Mouse (Mus musculus) liver, embryonic 15.5 days (tissue): ENCODE measurements around the gene Clpp. TPM values are rescaled to one million over a fixed set of nuclear protein-coding genes. Genes with fewer than 3 reads are reported as not detected.

Experiments used
- ATAC-seq: fragments of 200-750 bp; cut with Nextera tagmentation; 2 replicates; pipeline ENCODE4 v1.8.0; 2017; ENCODE audit warnings: moderate number of reproducible peaks, mild to moderate bottlenecking, moderate library complexity; ENCODE audit not compliant: insufficient read depth
- H3K27ac ChIP-seq: fragments of 300-500 bp; sonication (generic); replicated peaks from 2 replicates; pipeline ENCODE4 v1.5.1; 2015; ENCODE audit warnings: mild to moderate bottlenecking, inconsistent platforms
- H3K27me3 ChIP-seq: fragments of 300-500 bp; sonication (generic); 2 replicates; pipeline ENCODE4 v1.6.1; 2015; ENCODE audit warnings: mild to moderate bottlenecking, inconsistent platforms
- H3K36me3 ChIP-seq: fragments of 300-500 bp; sonication (generic); replicated peaks from 2 replicates; pipeline ENCODE4 v1.6.1; 2015; ENCODE audit warnings: moderate library complexity, mild to moderate bottlenecking, inconsistent platforms
- H3K4me1 ChIP-seq: fragments of 300-500 bp; sonication (generic); replicated peaks from 2 replicates; pipeline ENCODE4 v1.6.1; 2015; ENCODE audit warnings: inconsistent platforms
- H3K4me2 ChIP-seq: fragments of 300-500 bp; sonication (generic); 2 replicates; pipeline ENCODE4 v1.6.1; 2015; ENCODE audit warnings: moderate library complexity, mild to moderate bottlenecking, inconsistent platforms
- H3K4me3 ChIP-seq: fragments of 300-500 bp; sonication (generic); replicated peaks from 2 replicates; pipeline ENCODE4 v1.5.1; 2015; ENCODE audit warnings: mild to moderate bottlenecking, inconsistent platforms
- H3K9ac ChIP-seq: fragments of 300-500 bp; sonication (generic); 2 replicates; pipeline ENCODE4 v1.6.1; 2015; ENCODE audit warnings: moderate library complexity, mild to moderate bottlenecking, inconsistent platforms
- H3K9me3 ChIP-seq: fragments of 300-500 bp; sonication (generic); replicated peaks from 2 replicates; pipeline ENCODE4 v1.6.1; 2016; ENCODE audit warnings: inconsistent platforms
- WGBS: fragments of 180-500 bp; shearing (Covaris S2); methylation state at CpG from one replicate; pipeline ENCODE4 v1.1.7; 2015; ENCODE audit warnings: mixed read lengths; ENCODE audit not compliant: insufficient replicate concordance; 5-methylcytosine and 5-hydroxymethylcytosine counted together
- polyA plus RNA-seq: library from polyadenylated mRNA; unstranded; fragments of >200 nt; fragmentation: Nextera tagmentation; extraction: Ambion mirVana; gene quantifications from 2 replicates; pipeline ENCODE4 v1.2.1, GENCODE M21; 2015

Gene Clpp
- polyA plus RNA-seq, 1 experiment from 2014 or later: 67.8 TPM

DNA sequence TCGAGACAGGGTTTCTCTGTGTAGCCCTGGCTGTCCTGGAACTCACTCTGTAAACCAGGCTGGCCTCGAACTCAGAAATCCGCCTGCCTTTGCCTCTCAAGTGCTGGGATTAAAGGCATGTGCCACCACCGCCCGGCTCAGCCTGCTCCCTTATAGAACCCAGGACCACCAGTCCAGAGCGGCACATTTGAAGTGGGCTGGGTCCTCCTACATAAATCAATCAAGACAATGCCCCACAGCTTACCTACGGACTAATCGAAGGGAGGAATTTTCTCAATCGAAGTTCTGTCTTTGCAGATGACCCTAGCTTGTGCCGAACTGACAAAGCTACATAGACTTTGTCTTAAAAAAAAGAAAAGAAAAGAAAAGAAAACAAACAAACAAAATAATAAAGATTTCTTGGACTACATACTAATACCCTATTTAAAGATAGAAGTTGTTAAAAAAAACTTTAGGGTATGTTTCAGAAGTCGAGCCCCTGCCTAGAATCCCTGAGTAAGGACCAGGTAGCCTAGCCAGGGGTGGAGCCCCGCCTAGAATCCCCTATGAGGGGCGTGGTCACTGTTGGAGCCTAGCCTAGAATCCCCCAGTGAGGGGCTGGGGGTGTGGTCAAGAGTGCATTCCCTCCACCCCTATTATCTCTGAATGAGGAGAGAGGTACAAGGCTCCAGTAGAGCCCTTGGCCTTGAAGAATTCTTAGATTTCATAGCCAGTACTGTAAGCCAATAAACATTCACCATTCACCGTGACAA is 16.0 kb upstream of the Clpp start:
- Histone ChIP-seq H3K4me3 (no peak overlapping the region), H3K4me1 (peaks cover 4% of the 10 kb centered on the region; the same call in 1 of the 2 replicates), H3K27ac (no peak overlapping the region), H3K9ac (no peak overlapping the region), H3K36me3 (no peaks in the 10 kb centered on the region), H3K9me3 (no peaks in the 10 kb centered on the region), H3K4me2 (no peak overlapping the region), H3K27me3 (peaks cover 24% of the 10 kb centered on the region)
- ATAC-seq: no peak
- WGBS: 60% methylated on average over 14 of the region's 14 CpGs

DNA sequence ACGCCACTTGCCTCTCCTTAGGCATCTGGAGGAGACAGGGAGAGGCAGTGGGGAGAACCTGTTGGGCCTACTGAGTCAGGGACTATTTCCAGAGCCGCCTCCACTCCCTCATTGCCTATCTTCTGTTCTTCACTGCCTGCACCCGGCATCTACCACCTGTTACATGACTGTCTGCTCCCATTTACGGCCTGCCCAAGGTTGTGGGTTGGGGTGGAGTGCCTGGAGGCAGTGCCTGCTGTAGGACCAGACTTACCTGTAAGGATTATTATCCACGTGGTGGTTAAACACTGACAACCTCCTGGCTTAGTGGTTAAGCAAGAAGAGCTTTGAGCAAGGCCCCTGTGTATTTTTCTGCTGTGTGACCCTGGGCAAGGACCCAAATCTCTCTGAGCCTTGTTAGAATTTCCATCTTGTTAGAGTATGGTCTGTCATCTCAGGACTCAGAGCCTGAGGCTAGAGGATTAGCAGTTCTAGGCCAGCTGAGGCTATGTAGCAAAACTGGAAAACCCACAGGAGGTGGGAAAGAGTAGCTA is 15.3 kb upstream of the Clpp start:
- ATAC-seq: no peak
- Histone ChIP-seq H3K27ac (no peak overlapping the region), H3K4me1 (peaks cover 7% of the 10 kb centered on the region; the same call in 1 of the 2 replicates), H3K36me3 (no peaks in the 10 kb centered on the region), H3K4me3 (no peak overlapping the region), H3K9ac (no peak overlapping the region), H3K4me2 (no peak overlapping the region), H3K9me3 (no peaks in the 10 kb centered on the region), H3K27me3 (peaks cover 18% of the 10 kb centered on the region)
- WGBS: 56% methylated on average over 5 of the region's 5 CpGs

DNA sequence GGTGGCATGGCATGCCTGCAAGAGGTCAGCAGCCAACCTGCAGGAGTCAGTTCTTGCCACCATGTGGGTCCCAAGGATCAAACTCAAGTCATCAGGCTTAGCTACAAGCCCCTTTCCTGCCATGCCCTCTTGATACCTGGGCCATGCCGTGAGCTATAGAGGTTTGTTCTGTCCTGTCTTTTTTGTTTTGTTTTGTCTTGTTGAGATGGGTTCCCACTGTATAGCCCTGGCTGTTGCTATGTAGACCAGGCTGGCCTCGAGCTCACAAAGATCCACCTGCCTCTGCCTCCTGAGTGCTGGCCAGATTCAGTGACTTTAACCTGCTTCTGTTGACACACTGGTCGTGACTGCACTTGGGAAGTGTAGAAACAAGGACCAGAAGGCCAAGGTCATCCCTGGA is 14.7 kb upstream of the Clpp start:
- H3K27ac ChIP-seq: no peak overlapping the region
- no peak for ATAC-seq
- no peak overlapping the region for H3K4me2 ChIP-seq
- no peak overlapping the region for H3K4me3 ChIP-seq
- no peak overlapping the region for H3K9ac ChIP-seq
- H3K9me3 ChIP-seq: no peaks in the 10 kb centered on the region
- H3K4me1 ChIP-seq: peaks cover 11% of the 10 kb centered on the region; the same call in 1 of the 2 replicates
- H3K36me3 ChIP-seq: no peaks in the 10 kb centered on the region
- peaks cover 12% of the 10 kb centered on the region for H3K27me3 ChIP-seq
- 51% methylated on average over 3 of the region's 3 CpGs for WGBS

DNA sequence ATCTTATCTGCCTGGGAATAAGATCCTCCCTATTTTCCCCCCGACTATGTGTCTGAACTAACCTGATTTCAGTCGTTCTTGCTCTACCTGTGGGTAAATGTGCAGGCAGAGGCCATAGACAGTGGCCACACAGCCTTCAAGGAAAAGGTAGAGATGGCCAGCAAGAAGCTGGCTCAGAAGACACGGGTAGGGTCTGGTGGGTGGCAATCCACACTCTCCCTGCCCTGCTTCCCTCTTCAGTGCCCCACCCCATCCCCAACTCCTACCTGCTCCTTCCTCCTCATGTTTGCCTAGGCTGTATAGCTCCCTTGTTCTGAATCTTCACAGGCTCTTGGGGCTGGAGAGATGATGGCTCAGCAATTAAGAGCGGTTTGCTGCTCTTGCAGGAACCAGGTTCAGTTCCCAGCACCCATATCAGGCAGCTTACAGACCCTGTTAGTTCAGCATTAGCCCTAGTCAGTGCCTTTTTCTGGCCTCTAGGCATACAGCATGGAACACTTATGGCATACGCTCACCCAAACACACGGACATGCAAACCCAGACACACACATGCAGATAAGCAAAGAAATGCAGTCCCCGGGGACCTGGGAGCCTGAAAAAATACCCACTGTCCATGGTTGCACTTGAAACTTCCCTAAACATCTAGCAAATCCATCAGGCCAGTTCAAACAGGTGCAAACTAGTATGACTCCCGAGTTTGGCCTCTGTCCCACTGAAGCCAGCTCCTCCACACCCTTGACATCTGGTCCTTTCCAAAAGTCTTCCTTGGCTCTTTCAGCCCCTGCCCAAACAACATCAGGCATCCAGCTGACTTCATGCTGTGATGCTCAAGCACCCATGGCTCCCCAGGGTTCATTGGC is 13.3 kb upstream of the Clpp start:
- peaks cover 11% of the 10 kb centered on the region; the same call in 1 of the 2 replicates for H3K4me1 ChIP-seq
- ATAC-seq: no peak
- H3K4me3 ChIP-seq: no peak overlapping the region
- H3K9ac ChIP-seq: no peak overlapping the region
- H3K4me2 ChIP-seq: no peak overlapping the region
- 49% methylated on average over 8 of the region's 8 CpGs for WGBS
- H3K27me3 ChIP-seq: peaks cover 2% of the 10 kb centered on the region; the same call in 1 of the 2 replicates
- no peaks in the 10 kb centered on the region for H3K9me3 ChIP-seq
- H3K36me3 ChIP-seq: no peaks in the 10 kb centered on the region
- no peak overlapping the region for H3K27ac ChIP-seq

DNA sequence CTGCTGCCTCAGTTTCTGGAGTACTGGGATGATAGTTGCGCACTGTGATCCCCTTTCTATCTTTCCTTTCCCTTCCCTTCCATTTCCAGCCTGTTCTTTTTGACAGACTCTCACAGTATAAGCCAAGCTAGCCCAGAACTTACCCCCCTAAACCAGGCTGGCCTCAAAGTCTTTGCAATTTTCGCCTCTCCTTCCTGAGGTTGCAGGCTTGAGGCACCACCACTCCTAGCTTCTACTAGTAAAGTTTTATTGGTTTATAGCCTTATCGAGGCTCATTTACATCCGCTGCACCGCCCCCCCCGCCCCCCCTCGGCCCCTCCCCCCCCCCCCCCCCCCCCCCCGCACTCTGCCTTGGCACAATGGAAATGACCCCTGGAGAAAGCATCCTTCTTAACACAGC is 10.6 kb upstream of the Clpp start:
- H3K27ac ChIP-seq: no peak overlapping the region
- H3K27me3 ChIP-seq: no peaks in the 10 kb centered on the region
- no peak overlapping the region for H3K9ac ChIP-seq
- H3K36me3 ChIP-seq: no peaks in the 10 kb centered on the region
- no peak for ATAC-seq
- no peak overlapping the region for H3K4me3 ChIP-seq
- H3K4me1 ChIP-seq: peaks cover 11% of the 10 kb centered on the region; the same call in 1 of the 2 replicates
- no peaks in the 10 kb centered on the region for H3K9me3 ChIP-seq
- WGBS: 34% methylated on average over 7 of the region's 8 CpGs
- no peak overlapping the region for H3K4me2 ChIP-seq

DNA sequence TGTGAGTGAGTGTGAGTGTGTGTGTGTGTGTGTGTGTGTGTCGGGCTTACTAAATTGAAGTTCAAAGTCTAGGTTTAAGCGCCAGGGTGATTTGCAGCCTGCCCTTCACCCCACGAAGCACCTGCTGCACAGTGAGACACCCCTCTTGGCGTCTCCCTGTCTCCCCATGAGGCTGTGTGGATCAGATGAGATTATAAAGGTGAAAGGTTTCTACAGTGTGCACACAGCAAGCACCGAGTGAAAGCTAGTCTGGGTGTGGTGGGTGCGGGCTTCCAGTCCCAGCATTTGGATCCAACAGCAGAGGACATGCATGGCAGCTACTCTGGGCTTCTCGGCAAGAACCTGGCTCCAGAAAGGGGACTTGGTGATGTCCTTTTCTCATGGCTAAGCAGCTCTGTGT is 9.1 kb upstream of the Clpp start:
- no peak overlapping the region for H3K4me3 ChIP-seq
- H3K27me3 ChIP-seq: no peaks in the 10 kb centered on the region
- 0 out of 2 replicates have a peak, but pooled peaks cover 11% of the 10 kb centered on the region for H3K4me1 ChIP-seq
- H3K27ac ChIP-seq: no peak overlapping the region
- H3K9me3 ChIP-seq: no peaks in the 10 kb centered on the region
- no peak for ATAC-seq
- H3K4me2 ChIP-seq: no peak overlapping the region
- H3K36me3 ChIP-seq: no peaks in the 10 kb centered on the region
- no peak overlapping the region for H3K9ac ChIP-seq
- WGBS: 54% methylated on average over 7 of the region's 7 CpGs

DNA sequence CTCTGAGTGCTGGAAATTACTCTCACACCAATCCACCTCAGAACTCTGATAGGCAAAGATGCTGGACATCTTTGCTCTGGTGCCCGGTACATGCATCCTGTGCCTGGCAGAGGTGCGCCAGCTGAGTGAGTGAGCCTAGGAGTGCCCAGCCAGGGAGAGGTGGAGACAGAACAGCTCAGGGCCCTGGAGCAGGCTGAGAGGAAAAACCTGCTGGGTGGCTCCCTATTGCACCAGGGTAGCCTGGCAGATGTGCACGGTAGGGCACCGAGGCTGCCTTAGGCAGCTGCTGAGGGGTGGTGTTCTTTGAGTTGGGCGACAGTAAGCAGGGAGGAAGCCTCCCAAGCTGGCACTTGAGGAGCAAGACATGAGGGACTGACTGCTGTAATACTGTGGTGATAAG is 8.1 kb upstream of the Clpp start, which contains the start of gene Acer1:
Gene Acer1 (minus strand): TSS at position 114 of the 400 bp plus-strand sequence.
- H3K4me2 ChIP-seq: no peak within 1 kb of the TSS
- H3K9ac ChIP-seq: no peak within 1 kb of the TSS
- no peak for ATAC-seq
- no peak within 1 kb of the TSS for H3K27ac ChIP-seq
- H3K36me3 ChIP-seq: no peaks in the 10 kb centered on the region
- H3K9me3 ChIP-seq: no peaks in the 10 kb centered on the region
- WGBS: 62% methylated on average over 5 of the region's 5 CpGs
- H3K27me3 ChIP-seq: no peaks in the 10 kb centered on the region
- H3K4me1 ChIP-seq: 0 out of 2 replicates have a peak, but pooled peaks cover 7% of the 10 kb centered on the region
- H3K4me3 ChIP-seq: no peak within 1 kb of the TSS

DNA sequence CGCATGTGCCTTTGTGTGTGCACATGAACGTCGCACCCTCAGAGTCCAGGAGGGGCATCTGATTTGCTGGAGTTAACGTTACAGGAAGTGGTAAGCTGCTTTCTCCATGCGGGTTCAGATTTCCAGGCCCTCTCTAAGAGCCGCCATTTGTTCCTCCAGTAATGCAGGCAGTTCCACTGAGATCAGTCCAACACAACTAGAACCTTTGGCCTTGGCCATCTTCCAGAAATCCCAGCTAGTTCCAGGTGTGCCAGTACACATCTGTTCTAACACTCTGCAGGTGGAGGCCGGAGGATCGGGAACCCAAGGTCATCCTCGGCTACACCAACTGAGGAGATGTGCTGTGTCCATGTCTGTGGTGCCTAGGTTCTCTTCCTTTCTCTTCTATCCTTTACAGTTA is 5.2 kb upstream of the Clpp start:
- 63% methylated on average over 9 of the region's 9 CpGs for WGBS

DNA sequence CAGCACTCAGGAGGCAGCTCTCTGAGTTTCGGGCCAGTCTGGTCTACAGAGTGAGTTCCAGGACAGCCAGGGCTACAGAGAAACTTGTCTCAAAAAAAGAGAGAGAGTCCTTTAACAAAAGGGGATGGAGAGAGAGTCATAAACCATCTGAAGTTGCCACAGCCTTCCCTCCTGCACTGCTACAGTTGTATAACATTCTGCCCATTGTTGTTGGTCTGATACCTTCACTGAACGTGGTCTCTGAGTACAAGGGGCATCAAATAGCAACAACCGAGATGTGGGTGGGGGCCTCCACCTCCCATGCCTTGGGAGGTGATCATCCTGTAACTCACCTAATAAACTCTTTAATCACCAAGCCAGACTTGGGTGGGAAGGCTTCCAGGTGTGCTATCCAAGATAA is 4.4 kb upstream of the Clpp start:
- no peak for ATAC-seq
- Histone ChIP-seq H3K4me3 (no peak overlapping the region), H3K9me3 (no peaks in the 10 kb centered on the region), H3K4me2 (no peak overlapping the region), H3K27me3 (no peaks in the 10 kb centered on the region), H3K36me3 (no peaks in the 10 kb centered on the region), H3K27ac (no peak overlapping the region), H3K9ac (no peak overlapping the region), H3K4me1 (peaks cover 10% of the 10 kb centered on the region; the same call in 1 of the 2 replicates)
- 60% methylated on average over 3 of the region's 3 CpGs for WGBS

More for the DNA sequence above, 5.2 kb upstream of the Clpp start:
- H3K27ac ChIP-seq: no peak overlapping the region
- no peaks in the 10 kb centered on the region for H3K27me3 ChIP-seq
- H3K9ac ChIP-seq: no peak overlapping the region
- no peak overlapping the region for H3K4me2 ChIP-seq
- H3K4me1 ChIP-seq: peaks cover 10% of the 10 kb centered on the region; the same call in 1 of the 2 replicates
- H3K36me3 ChIP-seq: no peaks in the 10 kb centered on the region
- no peak overlapping the region for H3K4me3 ChIP-seq
- no peak for ATAC-seq
- H3K9me3 ChIP-seq: no peaks in the 10 kb centered on the region

DNA sequence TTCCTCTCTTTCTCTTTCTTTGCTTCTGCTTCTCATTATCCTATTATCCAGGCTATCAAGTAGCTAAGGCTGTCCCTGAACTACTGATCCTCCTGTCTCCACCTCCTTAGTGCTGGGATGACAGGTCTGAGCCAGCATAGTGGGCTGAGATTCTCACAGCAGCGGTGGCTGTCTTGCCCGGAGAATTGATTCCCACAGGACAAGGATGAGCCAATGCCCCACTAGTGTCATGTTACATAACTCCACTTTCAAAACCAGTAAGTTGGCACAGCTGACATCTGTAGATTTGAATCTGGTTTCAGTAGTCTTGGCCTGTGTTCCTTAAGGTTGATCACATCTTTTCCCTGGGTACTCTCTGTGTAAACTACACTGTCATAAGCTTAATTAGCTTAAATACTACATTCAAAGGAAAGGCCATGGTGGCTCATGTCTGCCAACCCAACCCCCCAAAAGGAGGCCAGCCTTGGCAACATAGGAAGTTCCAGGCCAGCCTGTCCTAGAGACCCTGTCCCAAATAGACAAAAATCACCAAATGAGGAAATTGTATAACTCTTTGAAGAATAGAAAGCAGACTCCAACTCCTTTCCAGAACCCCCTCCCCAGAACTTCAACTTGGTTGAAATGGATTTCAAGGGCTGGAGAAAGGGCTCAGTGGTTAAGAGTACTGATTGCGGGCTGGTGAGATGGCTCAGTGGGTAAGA is 3.9 kb upstream of the Clpp start:
- no peak overlapping the region for H3K27ac ChIP-seq
- H3K36me3 ChIP-seq: no peaks in the 10 kb centered on the region
- no peaks in the 10 kb centered on the region for H3K27me3 ChIP-seq
- no peak overlapping the region for H3K4me2 ChIP-seq
- H3K9me3 ChIP-seq: no peaks in the 10 kb centered on the region
- H3K4me3 ChIP-seq: no peak overlapping the region
- H3K4me1 ChIP-seq: peaks cover 16% of the 10 kb centered on the region
- ATAC-seq: no peak
- no peak overlapping the region for H3K9ac ChIP-seq
- 73% methylated on average over 3 of the region's 3 CpGs for WGBS
